9 mouse cellular contexts compared by ENCODE assay signal in genomic region chr19:42777801-42778200, GRCm38 (mm10). TPM values are rescaled to one million over a fixed set of nuclear protein-coding genes. Genes with fewer than 3 reads are reported as not detected.
DNase-seq lines count a peak whose midpoint lies in the region; ATAC-seq and TF ChIP-seq lines count a peak whose summit lies in the region.
"Had no signal": no experiment of that assay in that cellular context is flagged by ENCODE, and none has a peak within 500 bp of the region (broad histone marks: within the 10 kb centered on the region; RNA-seq: fewer than 3 reads in every experiment).

No protein-coding gene starts in this region.

- no peak overlapping the region for H3K9ac ChIP-seq in hindbrain, postnatal 0 days (replicated peaks; ENCODE audit: low read length)
- no peak overlapping the region for H3K9ac ChIP-seq in hindbrain, embryonic 16.5 days (ENCODE audit: low read depth, low read length)
- H3K9ac ChIP-seq in liver, postnatal 0 days (replicated peaks): no peak overlapping the region
- H3K9ac ChIP-seq in forebrain, embryonic 15.5 days (replicated peaks): no peak overlapping the region

- in situ Hi-C loops in Patski (cut with MboI; ENCODE audit: low pct_unique_long_range_greater_than_20kb): loop anchor here (10.0 to 25.0 kb wide), 2 partner anchors 193 to 834 kb away; partner anchors contain the start of gene Nkx2-3

- WGBS in hindbrain, postnatal 0 days: 84% methylated on average over 5 of the region's 5 CpGs
- WGBS in hindbrain, embryonic 16.5 days: 74% methylated on average over 5 of the region's 5 CpGs
- 70% methylated on average over 5 of the region's 5 CpGs for WGBS in liver, postnatal 0 days (ENCODE audit: insufficient replicate concordance)
- WGBS in forebrain, embryonic 15.5 days: 81% methylated on average over 5 of the region's 5 CpGs

- no peaks in the 10 kb centered on the region for H3K4me1 ChIP-seq in hindbrain, postnatal 0 days (ENCODE audit: insufficient read depth, low read length)
- H3K4me1 ChIP-seq in hindbrain, embryonic 16.5 days (ENCODE audit: control insufficient read depth, insufficient read depth, low read depth, low read length): peaks cover 3% of the 10 kb centered on the region; the same call in 1 of the 2 replicates
- H3K4me1 ChIP-seq in liver, postnatal 0 days (ENCODE audit: insufficient read depth): peaks cover 4% of the 10 kb centered on the region; the same call in 1 of the 2 replicates
- H3K4me1 ChIP-seq in forebrain, embryonic 15.5 days: peaks cover 12% of the 10 kb centered on the region

- no peaks in the 10 kb centered on the region for H3K27me3 ChIP-seq in hindbrain, postnatal 0 days (ENCODE audit: insufficient read depth, low read length)
- H3K27me3 ChIP-seq in hindbrain, embryonic 16.5 days (replicated peaks; ENCODE audit: control insufficient read depth, insufficient read depth, low read length): no peaks in the 10 kb centered on the region
- H3K27me3 ChIP-seq in Patski: no peaks in the 10 kb centered on the region
- H3K27me3 ChIP-seq in liver, postnatal 0 days (ENCODE audit: insufficient read depth, low read length): no peaks in the 10 kb centered on the region
- no peaks in the 10 kb centered on the region for H3K27me3 ChIP-seq in forebrain, embryonic 15.5 days

- peak; percentile 31 for TF ChIP-seq CTCF in hindbrain, postnatal 0 days (IDR thresholded peaks at IDR 0.05; ENCODE audit: low read depth)
- peak; percentile 88 for TF ChIP-seq CTCF in Patski (IDR thresholded peaks at IDR 0.05)
- TF ChIP-seq CTCF in liver, postnatal 0 days (IDR thresholded peaks at IDR 0.05; ENCODE audit: low read depth): peak; percentile 46

- H3K4me3 ChIP-seq in hindbrain, postnatal 0 days (ENCODE audit: low read length): no peak overlapping the region
- no peak overlapping the region for H3K4me3 ChIP-seq in hindbrain, embryonic 16.5 days (ENCODE audit: low read length)
- no peak overlapping the region for H3K4me3 ChIP-seq in liver, postnatal 0 days (ENCODE audit: low read depth, low read length)
- no peak overlapping the region for H3K4me3 ChIP-seq in forebrain, embryonic 15.5 days

- ATAC-seq in hindbrain, postnatal 0 days: no peak
- no peak for ATAC-seq in hindbrain, embryonic 16.5 days
- ATAC-seq in Patski: no peak
- no peak for ATAC-seq in liver, postnatal 0 days
- ATAC-seq in forebrain, embryonic 15.5 days (replicated peaks): no peak

- no peak for DNase-seq in hindbrain, postnatal 0 days (ENCODE audit: low spot score)
- peak; percentile 73 for DNase-seq in B cell, adult 2 months
- DNase-seq in Patski (ENCODE audit: low read depth, low spot score): no peak
- no peak for DNase-seq in liver, postnatal 0 days
- DNase-seq in thymus, postnatal 4 days: peak; percentile 83
- no peak for DNase-seq in embryo, embryonic 11 days

- H3K36me3 ChIP-seq in hindbrain, postnatal 0 days (ENCODE audit: insufficient read depth, low read length): no peaks in the 10 kb centered on the region
- no peaks in the 10 kb centered on the region for H3K36me3 ChIP-seq in hindbrain, embryonic 16.5 days (ENCODE audit: control insufficient read depth, insufficient read depth, low read length)
- no peaks in the 10 kb centered on the region; the same call in 1 of the 2 replicates for H3K36me3 ChIP-seq in liver, postnatal 0 days (replicated peaks; ENCODE audit: insufficient read depth, low read length)
- H3K36me3 ChIP-seq in forebrain, embryonic 15.5 days: no peaks in the 10 kb centered on the region

- POLR2A ChIA-PET in Patski (lab: Charles Lee): no interaction called here

- H3K4me2 ChIP-seq in hindbrain, postnatal 0 days (ENCODE audit: low read depth, low read length): no peak overlapping the region
- no peak overlapping the region for H3K4me2 ChIP-seq in hindbrain, embryonic 16.5 days (ENCODE audit: low read length)
- H3K4me2 ChIP-seq in liver, postnatal 0 days (ENCODE audit: low read depth, low read length): no peak overlapping the region
- no peak overlapping the region for H3K4me2 ChIP-seq in forebrain, embryonic 15.5 days (replicated peaks)

- H3K27ac ChIP-seq in hindbrain, postnatal 0 days: no peak overlapping the region
- H3K27ac ChIP-seq in hindbrain, embryonic 16.5 days (ENCODE audit: low read depth, low read length): no peak overlapping the region
- H3K27ac ChIP-seq in liver, postnatal 0 days (ENCODE audit: low read depth): no peak overlapping the region
- no peak overlapping the region for H3K27ac ChIP-seq in forebrain, embryonic 15.5 days (replicated peaks)
- H3K27ac ChIP-seq: kidney, postnatal 0 days had no signal

- CTCF ChIA-PET in Patski (lab: Charles Lee): interaction anchor here (2.3 kb wide), 1 partner anchor 462 kb away, joined by 5 read pairs; no protein-coding TSS in a partner anchor

- H3K9me3 ChIP-seq in hindbrain, postnatal 0 days (ENCODE audit: low read length): no peaks in the 10 kb centered on the region
- no peaks in the 10 kb centered on the region for H3K9me3 ChIP-seq in hindbrain, embryonic 16.5 days (ENCODE audit: control insufficient read depth, low read length)
- H3K9me3 ChIP-seq in liver, postnatal 0 days (ENCODE audit: low read length): no peaks in the 10 kb centered on the region
- no peaks in the 10 kb centered on the region for H3K9me3 ChIP-seq in forebrain, embryonic 15.5 days

- TF ChIP-seq EP300 in liver, postnatal 0 days (IDR thresholded peaks at IDR 0.05; ENCODE audit: low read depth): no peak

RNA-seq across cellular contexts. Expression of gene Hps1, which starts 2.0 kb away (rescaled TPM):
- 13.6 and 22.2 TPM in 2 replicates for total RNA-seq in hindbrain, postnatal 0 days (2014; rRNA removed)
- polyA plus RNA-seq in hindbrain, postnatal 0 days (2015; fragmentation: Nextera tagmentation; extraction: Ambion mirVana): 10.0 and 11.9 TPM in 2 replicates
- 9.3 and 10.6 TPM in 2 replicates for polyA plus RNA-seq in hindbrain, embryonic 16.5 days (2015; fragmentation: Nextera tagmentation; extraction: Ambion mirVana)
- 44.1 TPM for polyA plus RNA-seq in Patski (2021)
- 4.7 and 5.3 TPM in 2 replicates for polyA plus RNA-seq in liver, postnatal 0 days (2015; fragmentation: Nextera tagmentation; extraction: Ambion mirVana)
- 13.8 and 14.0 TPM in 2 replicates for polyA plus RNA-seq in forebrain, embryonic 15.5 days (2015; fragmentation: Nextera tagmentation; extraction: Ambion mirVana)

RNA-seq across cellular contexts. Expression of gene Pyroxd2, which starts 25.2 kb away (rescaled TPM):
- 1.9 and 3.5 TPM in 2 replicates for total RNA-seq in hindbrain, postnatal 0 days (2014; rRNA removed)
- 2.6 and 3.7 TPM in 2 replicates for polyA plus RNA-seq in hindbrain, postnatal 0 days (2015; fragmentation: Nextera tagmentation; extraction: Ambion mirVana)
- polyA plus RNA-seq in hindbrain, embryonic 16.5 days (2015; fragmentation: Nextera tagmentation; extraction: Ambion mirVana): 2.5 and 3.0 TPM in 2 replicates
- 0.30 TPM for polyA plus RNA-seq in Patski (2021)
- polyA plus RNA-seq in liver, postnatal 0 days (2015; fragmentation: Nextera tagmentation; extraction: Ambion mirVana): 5.8 and 7.5 TPM in 2 replicates
- 1.9 and 2.0 TPM in 2 replicates for polyA plus RNA-seq in forebrain, embryonic 15.5 days (2015; fragmentation: Nextera tagmentation; extraction: Ambion mirVana)

Comparison
In these comparisons a context has a peak if more than half of its experiments do, and no peak if none do; other contexts are left out.
1. DNase-seq: peak in B cell, adult 2 months (2 of 2) and thymus, postnatal 4 days (single experiment); none in hindbrain, postnatal 0 days (single experiment), Patski (single experiment), liver, postnatal 0 days (single experiment) and embryo, embryonic 11 days (single experiment).
2. CTCF ChIP-seq: peak in every context shown above with its lines; median percentile 88 in Patski; 46 in liver, postnatal 0 days; 31 in hindbrain, postnatal 0 days.